ENCODE assay signal across 15 mouse cellular contexts in the genomic region with DNA sequence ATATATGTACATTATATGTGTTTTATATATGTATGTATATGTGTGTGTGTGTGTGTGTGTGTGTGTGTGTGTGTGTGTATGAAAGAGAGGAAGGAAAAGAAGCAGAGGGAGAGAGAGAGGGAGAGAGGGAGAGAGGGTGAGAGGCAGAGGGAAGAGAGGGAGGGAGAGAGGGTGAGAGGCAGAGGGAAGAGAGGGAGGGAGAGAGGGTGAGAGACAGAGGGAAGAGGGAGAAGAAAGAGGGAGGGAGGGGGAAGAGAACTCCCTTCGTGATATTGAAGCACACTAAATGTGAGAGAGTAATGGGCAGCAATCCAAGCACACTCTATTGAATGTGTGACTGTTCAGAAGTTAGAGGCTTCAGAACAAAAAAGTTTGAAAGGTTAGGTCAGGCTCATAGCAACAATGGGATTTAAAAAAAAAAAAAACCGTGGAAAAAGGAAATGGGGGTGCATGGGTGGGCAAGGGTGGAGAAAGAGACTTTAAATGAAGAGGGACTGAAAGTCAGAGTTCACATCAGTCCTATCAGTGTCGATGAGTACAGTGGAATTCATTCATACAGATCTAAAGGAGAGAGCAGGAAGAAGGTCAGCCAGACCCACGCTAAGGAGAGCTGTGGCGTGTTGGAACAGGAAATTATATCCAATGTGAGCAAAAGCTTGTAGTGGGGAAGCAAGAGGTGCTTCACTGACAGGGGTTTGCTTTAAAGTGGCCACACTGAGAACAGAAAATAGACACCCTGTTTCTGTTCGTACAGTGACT.
"Had no signal": no experiment of that assay in that cellular context is flagged by ENCODE, and none has a peak within 500 bp of the region (broad histone marks: within the 10 kb centered on the region; RNA-seq: fewer than 3 reads in every experiment).

No protein-coding gene starts in this region.

- ATAC-seq: lung, postnatal 0 days had no signal

- DNase-seq: kidney, adult 9 months; kidney, postnatal 36 days; layer of hippocampus, adult 9-11 months; layer of hippocampus, postnatal 36 days; lung, adult 18-20 months; lung, postnatal 4 days; right cerebral cortex, adult 18-20 months; right cerebral cortex, postnatal 25 days; thymus, postnatal 14 days had no signal

- H3K4me1 ChIP-seq: limb, embryonic 12.5 days; neural tube, embryonic 15.5 days had no signal

- H3K36me3 ChIP-seq: limb, embryonic 12.5 days; neural tube, embryonic 15.5 days had no signal

- H3K9me3 ChIP-seq: limb, embryonic 12.5 days; neural tube, embryonic 15.5 days had no signal

- H3K27ac ChIP-seq: kidney, postnatal 0 days; limb, embryonic 12.5 days; liver, embryonic 14.5 days; neural tube, embryonic 15.5 days had no signal

- H3K27me3 ChIP-seq: limb, embryonic 12.5 days; neural tube, embryonic 15.5 days had no signal

- H3K4me2 ChIP-seq: limb, embryonic 12.5 days; neural tube, embryonic 15.5 days had no signal

- H3K4me3 ChIP-seq: limb, embryonic 12.5 days; myocyte; neural tube, embryonic 15.5 days had no signal

- H3K9ac ChIP-seq: limb, embryonic 12.5 days; liver, embryonic 14.5 days; neural tube, embryonic 15.5 days had no signal
